Mouse (Mus musculus) neural tube, embryonic 11.5 days (tissue): ENCODE results near the gene Synj2. TPM values are rescaled to one million over a fixed set of nuclear protein-coding genes. Genes with fewer than 3 reads are reported as not detected.

ENCODE experiments used
- ATAC-seq: fragments of 200-750 bp; cut with Nextera tagmentation; 2 replicates; pipeline ENCODE4 v1.8.0; 2017; ENCODE audit warnings: moderate number of reproducible peaks, mild to moderate bottlenecking, moderate TSS enrichment, moderate library complexity; ENCODE audit not compliant: insufficient read depth, low FRiP score, low TSS enrichment
- DNase-seq: peaks from one replicate; pipeline ENCODE4 v3.0.0-alpha.2; 2015; ENCODE audit warnings: low spot score
- H3K27ac ChIP-seq: fragments of 300-500 bp; sonication (generic); 2 replicates; pipeline ENCODE4 v1.5.1; 2014; ENCODE audit warnings: low read depth, mild to moderate bottlenecking, low read length
- H3K27me3 ChIP-seq: fragments of 300-500 bp; sonication (generic); 2 replicates; pipeline ENCODE4 v1.6.1; 2014; ENCODE audit warnings: mild to moderate bottlenecking, low read length, mixed read lengths; ENCODE audit not compliant: control insufficient read depth, insufficient read depth
- H3K36me3 ChIP-seq: fragments of 300-500 bp; sonication (generic); 2 replicates; pipeline ENCODE4 v1.6.1; 2014; ENCODE audit warnings: mild to moderate bottlenecking, low read length, moderate library complexity, mixed read lengths; ENCODE audit not compliant: control insufficient read depth, insufficient read depth
- H3K4me1 ChIP-seq: fragments of 300-500 bp; sonication (generic); 2 replicates; pipeline ENCODE4 v1.6.1; 2014; ENCODE audit warnings: low read length, mixed read lengths; ENCODE audit not compliant: control insufficient read depth, insufficient read depth
- H3K4me2 ChIP-seq: fragments of 300-500 bp; sonication (generic); 2 replicates; pipeline ENCODE4 v1.6.1; 2014; ENCODE audit warnings: low read depth, mild to moderate bottlenecking, moderate library complexity
- H3K4me3 ChIP-seq: fragments of 300-500 bp; sonication (generic); 2 replicates; pipeline ENCODE4 v1.5.1; 2014; ENCODE audit warnings: low read depth, low read length
- H3K9ac ChIP-seq: fragments of 300-500 bp; sonication (generic); 2 replicates; pipeline ENCODE4 v1.6.1; 2014; ENCODE audit warnings: mild to moderate bottlenecking, low read length
- H3K9me3 ChIP-seq: fragments of 300-500 bp; sonication (generic); 2 replicates; pipeline ENCODE4 v1.6.1; 2016; ENCODE audit warnings: low read length; ENCODE audit not compliant: control insufficient read depth
- WGBS: fragments of 180-500 bp; shearing (Covaris S2); extraction: QIAGEN DNeasy Blood & Tissue Kit; methylation state at CpG from one replicate; pipeline ENCODE4 v1.1.7; 2014; 5-methylcytosine and 5-hydroxymethylcytosine counted together
- polyA plus RNA-seq: library from polyadenylated mRNA; unstranded; fragments of >200 nt; fragmentation: Nextera tagmentation; extraction: Ambion mirVana; gene quantifications from 2 replicates; pipeline ENCODE4 v1.2.1, GENCODE M21; 2014

Synj2 gene
- polyA plus RNA-seq, 1 experiment from 2014 or later = 1.8 TPM

- Histone ChIP-seq H3K9ac (no peak overlapping the region), H3K4me2 (no peak overlapping the region), H3K27ac (no peak overlapping the region), H3K27me3 (no peaks in the 10 kb centered on the region), H3K4me3 (no peak overlapping the region), H3K9me3 (no peaks in the 10 kb centered on the region), H3K4me1 (peaks cover 3% of the 10 kb centered on the region; the same call in 1 of the 2 replicates), H3K36me3 (no peaks in the 10 kb centered on the region)
- no peak for DNase-seq
- ATAC-seq = no peak
- WGBS = 41% methylated on average over 23 of the region's 23 CpGs
These were observed 34.3 kb downstream of the Synj2 start for GRCm38 (mm10) chr17:5975099-5975977.

GRCm38 (mm10) chr17:5976221-5977055 lies 35.4 kb downstream of the Synj2 start:
- H3K27ac ChIP-seq = no peak overlapping the region
- 86% methylated on average over 20 of the region's 20 CpGs for WGBS
- no peak for ATAC-seq
- H3K9ac ChIP-seq = no peak overlapping the region
- no peak for DNase-seq
- no peak overlapping the region for H3K4me3 ChIP-seq
- no peaks in the 10 kb centered on the region for H3K27me3 ChIP-seq
- H3K4me2 ChIP-seq = no peak overlapping the region
- peaks cover 3% of the 10 kb centered on the region; the same call in 1 of the 2 replicates for H3K4me1 ChIP-seq
- H3K9me3 ChIP-seq = no peaks in the 10 kb centered on the region
- no peaks in the 10 kb centered on the region for H3K36me3 ChIP-seq

GRCm38 (mm10) chr17:5977056-5977920 lies 36.2 kb downstream of the Synj2 start:
- 64% methylated on average over 16 of the region's 16 CpGs for WGBS
- Histone ChIP-seq H3K9ac (no peak overlapping the region), H3K36me3 (no peaks in the 10 kb centered on the region), H3K27ac (no peak overlapping the region), H3K4me3 (no peak overlapping the region), H3K4me2 (no peak overlapping the region), H3K4me1 (peaks cover 3% of the 10 kb centered on the region; the same call in 1 of the 2 replicates), H3K27me3 (no peaks in the 10 kb centered on the region), H3K9me3 (no peaks in the 10 kb centered on the region)
- DNase-seq (no peak), ATAC-seq (no peak)

- Histone ChIP-seq H3K27me3 (no peaks in the 10 kb centered on the region), H3K4me2 (no peak overlapping the region), H3K9ac (no peak overlapping the region), H3K9me3 (no peaks in the 10 kb centered on the region), H3K4me1 (peaks cover 3% of the 10 kb centered on the region; the same call in 1 of the 2 replicates), H3K36me3 (no peaks in the 10 kb centered on the region), H3K4me3 (no peak overlapping the region), H3K27ac (no peak overlapping the region)
- 79% methylated on average over 8 of the region's 8 CpGs for WGBS
- DNase-seq = no peak
- ATAC-seq = no peak
These were observed 36.9 kb downstream of the Synj2 start for GRCm38 (mm10) chr17:5977921-5978504.

GRCm38 (mm10) chr17:5978505-5979077 lies 37.5 kb downstream of the Synj2 start:
- H3K27ac ChIP-seq = no peak overlapping the region
- ATAC-seq = no peak
- 78% methylated on average over 10 of the region's 10 CpGs for WGBS
- no peak for DNase-seq
- H3K36me3 ChIP-seq = no peaks in the 10 kb centered on the region
- peaks cover 3% of the 10 kb centered on the region; the same call in 1 of the 2 replicates for H3K4me1 ChIP-seq
- H3K9me3 ChIP-seq = no peaks in the 10 kb centered on the region
- H3K9ac ChIP-seq = no peak overlapping the region
- no peaks in the 10 kb centered on the region for H3K27me3 ChIP-seq
- no peak overlapping the region for H3K4me2 ChIP-seq
- no peak overlapping the region for H3K4me3 ChIP-seq

- Histone ChIP-seq H3K9ac (no peak overlapping the region), H3K4me2 (no peak overlapping the region), H3K9me3 (no peaks in the 10 kb centered on the region), H3K4me1 (no peaks in the 10 kb centered on the region), H3K36me3 (no peaks in the 10 kb centered on the region), H3K4me3 (no peak overlapping the region), H3K27ac (no peak overlapping the region), H3K27me3 (no peaks in the 10 kb centered on the region)
- 45% methylated on average over 6 of the region's 6 CpGs for WGBS
- ATAC-seq (no peak), DNase-seq (no peak)
These were observed 39.8 kb downstream of the Synj2 start for GRCm38 (mm10) chr17:5980860-5981259.

- Histone ChIP-seq H3K27me3 (no peaks in the 10 kb centered on the region), H3K36me3 (no peaks in the 10 kb centered on the region), H3K4me2 (no peak overlapping the region), H3K9ac (no peak overlapping the region), H3K4me3 (no peak overlapping the region), H3K9me3 (no peaks in the 10 kb centered on the region), H3K27ac (no peak overlapping the region), H3K4me1 (peaks cover 7% of the 10 kb centered on the region)
- DNase-seq (no peak), ATAC-seq (no peak)
- 86% methylated on average over 6 of the region's 6 CpGs for WGBS
These were observed 42.1 kb downstream of the Synj2 start for GRCm38 (mm10) chr17:5983150-5983549.

GRCm38 (mm10) chr17:5983901-5984300 lies 42.8 kb downstream of the Synj2 start:
- ATAC-seq = no peak
- no peaks in the 10 kb centered on the region for H3K9me3 ChIP-seq
- peaks cover 7% of the 10 kb centered on the region for H3K4me1 ChIP-seq
- 83% methylated on average over 6 of the region's 6 CpGs for WGBS
- no peak overlapping the region for H3K9ac ChIP-seq
- no peak for DNase-seq
- no peak overlapping the region for H3K27ac ChIP-seq
- no peaks in the 10 kb centered on the region for H3K36me3 ChIP-seq
- H3K4me2 ChIP-seq = no peak overlapping the region
- no peak overlapping the region for H3K4me3 ChIP-seq
- no peaks in the 10 kb centered on the region for H3K27me3 ChIP-seq
